Comparison of ENCODE assay signal across 10 mouse cellular contexts in genomic region chr2:20494666-20495065, GRCm38 (mm10).
DNase-seq lines count a peak whose midpoint lies in the region; ATAC-seq and TF ChIP-seq lines count a peak whose summit lies in the region.
"Had no signal": no experiment of that assay in that cellular context is flagged by ENCODE, and none has a peak within 500 bp of the region (broad histone marks: within the 10 kb centered on the region; RNA-seq: fewer than 3 reads in every experiment).

No protein-coding gene starts in this region.

- no peak for TF ChIP-seq POLR2A in ES-Bruce4 (IDR thresholded peaks at IDR 0.05; ENCODE audit: insufficient read depth, low read length)

- no peak overlapping the region for H3K9ac ChIP-seq in ES-Bruce4 (ENCODE audit: low read depth, poor library complexity, severe bottlenecking)
- no peak overlapping the region for H3K9ac ChIP-seq in lung, embryonic 16.5 days (ENCODE audit: low read length)
- H3K9ac ChIP-seq: heart, embryonic 15.5 days; stomach, embryonic 15.5 days had no signal

- peaks cover 8% of the 10 kb centered on the region for H3K9me3 ChIP-seq in ES-Bruce4 (replicated peaks; ENCODE audit: control insufficient read depth, insufficient read depth, low read length, poor library complexity, severe bottlenecking)
- H3K9me3 ChIP-seq in lung, embryonic 16.5 days (ENCODE audit: control insufficient read depth, low read length) = no peaks in the 10 kb centered on the region
- H3K9me3 ChIP-seq: heart, embryonic 15.5 days; stomach, embryonic 15.5 days had no signal

- peak; percentile 43; the same call in 1 of the 2 replicates for ATAC-seq in lung, embryonic 16.5 days (ENCODE audit: low read depth)
- ATAC-seq in granulocyte monocyte progenitor cell, adult 5-6 weeks (replicated peaks; ENCODE audit: poor library complexity, severe bottlenecking) = no peak; the same call in 1 of the 2 replicates

- H3K4me2 ChIP-seq in lung, embryonic 16.5 days (ENCODE audit: low read depth, low read length) = no peak overlapping the region
- H3K4me2 ChIP-seq: heart, embryonic 15.5 days; stomach, embryonic 15.5 days had no signal

- H3K4me1 ChIP-seq in ES-Bruce4 (ENCODE audit: control insufficient read depth, insufficient read depth, low read length) = no peaks in the 10 kb centered on the region
- no peaks in the 10 kb centered on the region; the same call in 1 of the 2 replicates for H3K4me1 ChIP-seq in lung, embryonic 16.5 days (replicated peaks; ENCODE audit: control insufficient read depth, insufficient read depth, low read length)
- H3K4me1 ChIP-seq: heart, embryonic 15.5 days; stomach, embryonic 15.5 days had no signal

- H3K27ac ChIP-seq in ES-Bruce4 (ENCODE audit: insufficient read depth, low read length) = peak overlapping the region; percentile 93; the same call in 1 of the 2 replicates
- H3K27ac ChIP-seq in lung, embryonic 16.5 days (ENCODE audit: low read length) = peak overlapping the region; percentile 33; the same call in 1 of the 2 replicates
- H3K27ac ChIP-seq: heart, embryonic 15.5 days; stomach, embryonic 15.5 days had no signal

- H3K36me3 ChIP-seq in ES-Bruce4 (ENCODE audit: control insufficient read depth, insufficient read depth, low read length, poor library complexity, severe bottlenecking) = no peaks in the 10 kb centered on the region
- H3K36me3 ChIP-seq in lung, embryonic 16.5 days (ENCODE audit: control insufficient read depth, insufficient read depth, low read length) = no peaks in the 10 kb centered on the region
- H3K36me3 ChIP-seq: heart, embryonic 15.5 days; stomach, embryonic 15.5 days had no signal

- peak; percentile 59 for DNase-seq in 416B (ENCODE audit: low read depth)
- peak; percentile 10 for DNase-seq in cerebellum, adult 11-12 months
- DNase-seq in frontal cortex, postnatal 14 days (ENCODE audit: low spot score in 2 of 2) = peak; percentile 15 to 64
- peak; percentile 85 for DNase-seq in kidney, postnatal 10 days
- DNase-seq in right cerebral cortex, postnatal 10 days (ENCODE audit: low spot score in 2 of 2) = peak; percentile 62 to 82

- no peak overlapping the region for H3K4me3 ChIP-seq in ES-Bruce4 (ENCODE audit: low read depth, low read length)
- H3K4me3 ChIP-seq in lung, embryonic 16.5 days (ENCODE audit: low read length) = no peak overlapping the region
- H3K4me3 ChIP-seq: heart, embryonic 15.5 days; stomach, embryonic 15.5 days had no signal

- peak; percentile 71 for TF ChIP-seq CTCF in ES-Bruce4 (IDR thresholded peaks at IDR 0.05; ENCODE audit: low read depth, low read length)

- TF ChIP-seq EP300 in ES-Bruce4 (IDR thresholded peaks at IDR 0.05; ENCODE audit: insufficient read depth, low read depth, low read length) = no peak

- 5% methylated on average over 3 of the region's 3 CpGs for WGBS in lung, embryonic 16.5 days

- H3K27me3 ChIP-seq in ES-Bruce4 (ENCODE audit: control insufficient read depth, insufficient read depth, low read length, poor library complexity, severe bottlenecking) = no peaks in the 10 kb centered on the region; the same call in 1 of the 2 replicates
- H3K27me3 ChIP-seq in lung, embryonic 16.5 days (ENCODE audit: control insufficient read depth, insufficient read depth, low read depth, low read length) = no peaks in the 10 kb centered on the region
- H3K27me3 ChIP-seq: heart, embryonic 15.5 days; stomach, embryonic 15.5 days had no signal

Comparison
In these comparisons a context has a peak if more than half of its experiments do, and no peak if none do; other contexts are left out.
1. DNase-seq: peak in every context shown above with its lines; median percentile 85 in kidney, postnatal 10 days; 72 in right cerebral cortex, postnatal 10 days; 59 in 416B; 40 in frontal cortex, postnatal 14 days; 10 in cerebellum, adult 11-12 months.